Mouse (Mus musculus): ENCODE measurements around the gene Kremen2. TPM values are rescaled to one million over a fixed set of nuclear protein-coding genes. Genes with fewer than 3 reads are reported as not detected.

Kremen2 gene
- polyA plus RNA-seq, 1 experiment from 2014 or later = not detected

GRCm38 (mm10) chr17:23744651-23745050 lies 982 bp downstream of the Kremen2 start:
- 8% methylated on average over 14 of the region's 14 CpGs for WGBS (ENCODE audit: insufficient replicate concordance)
- H3K9ac ChIP-seq (replicated peaks) = no peak overlapping the region
- ATAC-seq = no peak
- H3K36me3 ChIP-seq (replicated peaks; ENCODE audit: insufficient read depth, low read length) = no peaks in the 10 kb centered on the region
- H3K27ac ChIP-seq (ENCODE audit: low read depth) = no peak overlapping the region
- TF ChIP-seq CTCF (IDR thresholded peaks at IDR 0.05; ENCODE audit: low read depth) = no peak
- no peak for TF ChIP-seq EP300 (IDR thresholded peaks at IDR 0.05; ENCODE audit: low read depth)
- no peaks in the 10 kb centered on the region for H3K9me3 ChIP-seq (ENCODE audit: low read length)
- DNase-seq = no peak
- no peak overlapping the region for H3K4me2 ChIP-seq (ENCODE audit: low read depth, low read length)
- H3K4me1 ChIP-seq (ENCODE audit: insufficient read depth) = peaks cover 33% of the 10 kb centered on the region
- no peak overlapping the region for H3K4me3 ChIP-seq (ENCODE audit: low read depth, low read length)
- H3K27me3 ChIP-seq (ENCODE audit: insufficient read depth, low read length) = peaks cover 73% of the 10 kb centered on the region

GRCm38 (mm10) chr17:23744076-23744475 lies 1.6 kb downstream of the Kremen2 start:
- H3K4me1 ChIP-seq (ENCODE audit: insufficient read depth) = peaks cover 34% of the 10 kb centered on the region
- no peak overlapping the region for H3K4me3 ChIP-seq (ENCODE audit: low read depth, low read length)
- ATAC-seq (no peak), DNase-seq (no peak)
- H3K27me3 ChIP-seq (ENCODE audit: insufficient read depth, low read length) = peaks cover 78% of the 10 kb centered on the region
- H3K9me3 ChIP-seq (ENCODE audit: low read length) = no peaks in the 10 kb centered on the region
- H3K27ac ChIP-seq (ENCODE audit: low read depth) = no peak overlapping the region
- TF ChIP-seq EP300 (IDR thresholded peaks at IDR 0.05; ENCODE audit: low read depth) (no peak), CTCF (IDR thresholded peaks at IDR 0.05; ENCODE audit: low read depth) (no peak)
- no peaks in the 10 kb centered on the region for H3K36me3 ChIP-seq (replicated peaks; ENCODE audit: insufficient read depth, low read length)
- no peak overlapping the region for H3K9ac ChIP-seq (replicated peaks)
- no peak overlapping the region for H3K4me2 ChIP-seq (ENCODE audit: low read depth, low read length)
- WGBS (ENCODE audit: insufficient replicate concordance) = 28% methylated on average over 8 of the region's 8 CpGs

GRCm38 (mm10) chr17:23742941-23743340 lies 2.7 kb downstream of the Kremen2 start:
- 63% methylated on average over 12 of the region's 12 CpGs for WGBS (ENCODE audit: insufficient replicate concordance)
- Histone ChIP-seq H3K9me3 (ENCODE audit: low read length) (no peaks in the 10 kb centered on the region), H3K27me3 (ENCODE audit: insufficient read depth, low read length) (peaks cover 84% of the 10 kb centered on the region), H3K27ac (ENCODE audit: low read depth) (no peak overlapping the region), H3K4me1 (ENCODE audit: insufficient read depth) (peaks cover 33% of the 10 kb centered on the region), H3K4me3 (ENCODE audit: low read depth, low read length) (no peak overlapping the region), H3K4me2 (ENCODE audit: low read depth, low read length) (no peak overlapping the region), H3K36me3 (replicated peaks; ENCODE audit: insufficient read depth, low read length) (no peaks in the 10 kb centered on the region), H3K9ac (replicated peaks) (no peak overlapping the region)
- ATAC-seq (no peak), DNase-seq (no peak)
- TF ChIP-seq CTCF (IDR thresholded peaks at IDR 0.05; ENCODE audit: low read depth) (no peak), EP300 (IDR thresholded peaks at IDR 0.05; ENCODE audit: low read depth) (no peak)

- Histone ChIP-seq H3K4me1 (ENCODE audit: insufficient read depth) (peaks cover 33% of the 10 kb centered on the region), H3K9me3 (ENCODE audit: low read length) (no peaks in the 10 kb centered on the region), H3K4me2 (ENCODE audit: low read depth, low read length) (no peak overlapping the region; the same call in 1 of the 2 replicates), H3K4me3 (ENCODE audit: low read depth, low read length) (peak overlapping the region; percentile 10; the same call in 1 of the 2 replicates), H3K9ac (replicated peaks) (no peak overlapping the region), H3K36me3 (replicated peaks; ENCODE audit: insufficient read depth, low read length) (no peaks in the 10 kb centered on the region), H3K27ac (ENCODE audit: low read depth) (no peak overlapping the region), H3K27me3 (ENCODE audit: insufficient read depth, low read length) (peaks cover 89% of the 10 kb centered on the region)
- WGBS (ENCODE audit: insufficient replicate concordance) = 8% methylated on average over 42 of the region's 44 CpGs
- TF ChIP-seq CTCF (IDR thresholded peaks at IDR 0.05; ENCODE audit: low read depth) (no peak), EP300 (IDR thresholded peaks at IDR 0.05; ENCODE audit: low read depth) (no peak)
- no peak for DNase-seq
- ATAC-seq = no peak
Observed at GRCm38 (mm10) chr17:23742210-23742793, 3.3 kb downstream of the Kremen2 start.

- no peak overlapping the region for H3K4me2 ChIP-seq (ENCODE audit: low read depth, low read length)
- no peak overlapping the region for H3K27ac ChIP-seq (ENCODE audit: low read depth)
- no peak overlapping the region for H3K9ac ChIP-seq (replicated peaks)
- WGBS (ENCODE audit: insufficient replicate concordance) = 46% methylated on average over 38 of the region's 38 CpGs
- H3K4me1 ChIP-seq (ENCODE audit: insufficient read depth) = peaks cover 33% of the 10 kb centered on the region
- H3K36me3 ChIP-seq (replicated peaks; ENCODE audit: insufficient read depth, low read length) = no peaks in the 10 kb centered on the region
- DNase-seq (no peak), ATAC-seq (no peak)
- H3K27me3 ChIP-seq (ENCODE audit: insufficient read depth, low read length) = peaks cover 84% of the 10 kb centered on the region
- H3K9me3 ChIP-seq (ENCODE audit: low read length) = no peaks in the 10 kb centered on the region
- H3K4me3 ChIP-seq (ENCODE audit: low read depth, low read length) = no peak overlapping the region
- TF ChIP-seq CTCF (IDR thresholded peaks at IDR 0.05; ENCODE audit: low read depth) (no peak), EP300 (IDR thresholded peaks at IDR 0.05; ENCODE audit: low read depth) (no peak)
Observed at GRCm38 (mm10) chr17:23741359-23742209, 4.0 kb downstream of the Kremen2 start.

- H3K4me2 ChIP-seq (ENCODE audit: low read depth, low read length) = peak within 1 kb of the TSS; percentile 99
- peaks cover 26% of the 10 kb centered on the region for H3K4me1 ChIP-seq (ENCODE audit: insufficient read depth)
- WGBS (ENCODE audit: insufficient replicate concordance) = 7% methylated on average over 13 of the region's 13 CpGs
- H3K9me3 ChIP-seq (ENCODE audit: low read length) = no peaks in the 10 kb centered on the region
- H3K27me3 ChIP-seq (ENCODE audit: insufficient read depth, low read length) = peaks cover 74% of the 10 kb centered on the region
- DNase-seq (no peak), ATAC-seq (peak; percentile 67)
- H3K4me3 ChIP-seq (ENCODE audit: low read depth, low read length) = peak within 1 kb of the TSS; percentile 65
- H3K36me3 ChIP-seq (replicated peaks; ENCODE audit: insufficient read depth, low read length) = peaks cover 1% of the 10 kb centered on the region; the same call in 1 of the 2 replicates
- H3K27ac ChIP-seq (ENCODE audit: low read depth) = peak within 1 kb of the TSS; percentile 29
- TF ChIP-seq EP300 (IDR thresholded peaks at IDR 0.05; ENCODE audit: low read depth) = no peak
- no peak for TF ChIP-seq CTCF (IDR thresholded peaks at IDR 0.05; ENCODE audit: low read depth)
- H3K9ac ChIP-seq (replicated peaks) = peak within 1 kb of the TSS; percentile 71
Observed at GRCm38 (mm10) chr17:23740598-23741021, 5.0 kb downstream of the Kremen2 start, which contains the start of gene Paqr4. Gene Paqr4, minus strand, starts transcription at chr17:23740867.
